Mouse (Mus musculus) midbrain, postnatal 0 days (tissue): ENCODE measurements at regions not wholly inside any gene's neighbourhood (a gene's known extent, or its start where the extent isn't known, plus 50 kb on each side); places are given as distances from the start of the nearest gene placed in this dataset.

Experiments used
- ATAC-seq: fragments of 200-750 bp; cut with Nextera tagmentation; 2 replicates; pipeline ENCODE4 v1.8.0; 2017; ENCODE audit warnings: moderate number of reproducible peaks, mild to moderate bottlenecking, moderate TSS enrichment, moderate library complexity; ENCODE audit not compliant: low FRiP score
- DNase-seq: peaks from one replicate; pipeline ENCODE4 v3.0.0-alpha.2; 2015; ENCODE audit warnings: low spot score
- H3K27ac ChIP-seq: fragments of 300-500 bp; sonication (generic); 2 replicates; pipeline ENCODE4 v1.5.1; 2014; ENCODE audit warnings: low read depth, mild to moderate bottlenecking, low read length, mixed read lengths
- H3K27me3 ChIP-seq: fragments of 300-500 bp; sonication (generic); 2 replicates; pipeline ENCODE4 v1.6.1; 2014; ENCODE audit warnings: low read length, control low read depth, mixed read lengths; ENCODE audit not compliant: insufficient read depth
- H3K36me3 ChIP-seq: fragments of 300-500 bp; sonication (generic); 2 replicates; pipeline ENCODE4 v1.6.1; 2014; ENCODE audit warnings: low read length, control low read depth, mixed read lengths; ENCODE audit not compliant: insufficient read depth
- H3K4me1 ChIP-seq: fragments of 300-500 bp; sonication (generic); 2 replicates; pipeline ENCODE4 v1.6.1; 2014; ENCODE audit warnings: mild to moderate bottlenecking, control low read depth, antibody characterized with exemption, low read length, mixed read lengths; ENCODE audit not compliant: insufficient read depth
- H3K4me2 ChIP-seq: fragments of 300-500 bp; sonication (generic); 2 replicates; pipeline ENCODE4 v1.6.1; 2014; ENCODE audit warnings: low read depth, mild to moderate bottlenecking, low read length, mixed read lengths; ENCODE audit not compliant: poor library complexity, severe bottlenecking
- H3K4me3 ChIP-seq: fragments of 300-500 bp; sonication (generic); 2 replicates; pipeline ENCODE4 v1.5.1; 2014; ENCODE audit warnings: low read depth, mild to moderate bottlenecking, low read length, moderate library complexity
- H3K9ac ChIP-seq: fragments of 300-500 bp; sonication (generic); replicated peaks from 2 replicates; pipeline ENCODE4 v1.6.1; 2014; ENCODE audit warnings: mild to moderate bottlenecking, low read length, moderate library complexity, mixed read lengths; ENCODE audit not compliant: poor library complexity, severe bottlenecking
- H3K9me3 ChIP-seq: fragments of 300-500 bp; sonication (generic); 2 replicates; pipeline ENCODE4 v1.6.1; 2016; ENCODE audit warnings: low read length, control low read depth
- CTCF ChIP-seq: IDR thresholded peaks from 2 replicates; pipeline ENCODE4 v1.5.1; 2016; ENCODE audit warnings: antibody characterized with exemption, mild to moderate bottlenecking
- WGBS: fragments of 180-500 bp; shearing (Covaris S2); extraction: QIAGEN DNeasy Blood & Tissue Kit; methylation state at CpG from one replicate; pipeline ENCODE4 v1.1.7; 2014; 5-methylcytosine and 5-hydroxymethylcytosine counted together

- 83% methylated on average over 3 of the region's 3 CpGs for WGBS
These were observed 872.1 kb downstream of the A830018L16Rik start for GRCm38 (mm10) chr1:12286026-12286425.

GRCm38 (mm10) chr1:12288521-12288920 lies 874.6 kb downstream of the A830018L16Rik start:
- ATAC-seq (no peak), DNase-seq (no peak)
- H3K27me3 ChIP-seq, result no peaks in the 10 kb centered on the region
- H3K36me3 ChIP-seq, result no peaks in the 10 kb centered on the region
- 94% methylated on average over 3 of the region's 3 CpGs for WGBS
- TF ChIP-seq CTCF, result no peak
- H3K9ac ChIP-seq, result no peak overlapping the region
- no peak overlapping the region for H3K4me3 ChIP-seq
- H3K4me2 ChIP-seq, result no peak overlapping the region
- H3K27ac ChIP-seq, result no peak overlapping the region
- no peaks in the 10 kb centered on the region for H3K4me1 ChIP-seq
- no peaks in the 10 kb centered on the region for H3K9me3 ChIP-seq

More at GRCm38 (mm10) chr1:12286026-12286425, 872.1 kb downstream of the A830018L16Rik start:
- Histone ChIP-seq H3K27ac (no peak overlapping the region), H3K4me1 (no peaks in the 10 kb centered on the region), H3K4me2 (no peak overlapping the region), H3K36me3 (no peaks in the 10 kb centered on the region), H3K4me3 (no peak overlapping the region), H3K9ac (no peak overlapping the region), H3K9me3 (no peaks in the 10 kb centered on the region), H3K27me3 (no peaks in the 10 kb centered on the region)
- no peak for ATAC-seq
- TF ChIP-seq CTCF, result no peak
- DNase-seq, result peak; percentile 18

- no peaks in the 10 kb centered on the region for H3K9me3 ChIP-seq
- H3K27ac ChIP-seq, result no peak overlapping the region
- no peak overlapping the region for H3K4me2 ChIP-seq
- no peak overlapping the region for H3K9ac ChIP-seq
- ATAC-seq (no peak), DNase-seq (peak; percentile 5)
- H3K4me3 ChIP-seq, result no peak overlapping the region
- no peaks in the 10 kb centered on the region for H3K27me3 ChIP-seq
- 46% methylated on average over 1 of the region's 1 CpGs for WGBS
- no peak for TF ChIP-seq CTCF
- no peaks in the 10 kb centered on the region for H3K36me3 ChIP-seq
- no peaks in the 10 kb centered on the region for H3K4me1 ChIP-seq
These were observed 877.9 kb downstream of the A830018L16Rik start for GRCm38 (mm10) chr1:12291787-12292186.

GRCm38 (mm10) chr1:12318029-12318428 lies 904.1 kb downstream of the A830018L16Rik start:
- 85% methylated on average over 2 of the region's 2 CpGs for WGBS
- Histone ChIP-seq H3K4me3 (no peak overlapping the region), H3K9me3 (no peaks in the 10 kb centered on the region), H3K36me3 (no peaks in the 10 kb centered on the region), H3K9ac (no peak overlapping the region), H3K27ac (no peak overlapping the region), H3K4me1 (no peaks in the 10 kb centered on the region), H3K27me3 (no peaks in the 10 kb centered on the region), H3K4me2 (no peak overlapping the region)
- TF ChIP-seq CTCF, result no peak
- ATAC-seq, result no peak
- no peak for DNase-seq

GRCm38 (mm10) chr1:12334186-12334585 lies 920.3 kb downstream of the A830018L16Rik start:
- Histone ChIP-seq H3K9me3 (no peaks in the 10 kb centered on the region), H3K4me3 (no peak overlapping the region), H3K4me2 (no peak overlapping the region), H3K9ac (no peak overlapping the region), H3K4me1 (no peaks in the 10 kb centered on the region), H3K36me3 (no peaks in the 10 kb centered on the region), H3K27me3 (no peaks in the 10 kb centered on the region), H3K27ac (no peak overlapping the region)
- TF ChIP-seq CTCF, result no peak
- DNase-seq, result no peak
- WGBS, result 83% methylated on average over 4 of the region's 4 CpGs
- no peak for ATAC-seq

- TF ChIP-seq CTCF, result no peak
- no peak overlapping the region for H3K9ac ChIP-seq
These were observed 931.0 kb downstream of the A830018L16Rik start for GRCm38 (mm10) chr1:12344726-12345438.

More at GRCm38 (mm10) chr1:12344726-12345438, 931.0 kb downstream of the A830018L16Rik start:
- 92% methylated on average over 10 of the region's 10 CpGs for WGBS
- ATAC-seq, result no peak
- no peaks in the 10 kb centered on the region for H3K36me3 ChIP-seq
- no peak overlapping the region for H3K27ac ChIP-seq
- no peaks in the 10 kb centered on the region for H3K27me3 ChIP-seq
- DNase-seq, result no peak
- no peaks in the 10 kb centered on the region for H3K4me1 ChIP-seq
- H3K9me3 ChIP-seq, result no peaks in the 10 kb centered on the region
- H3K4me2 ChIP-seq, result no peak overlapping the region
- H3K4me3 ChIP-seq, result no peak overlapping the region
